Mouse (Mus musculus) lung, postnatal 0 days (tissue): ENCODE measurements around the gene BC004004.

Experiments
- CTCF ChIP-seq: IDR thresholded peaks from 2 replicates; pipeline ENCODE4 v1.5.1; 2016; ENCODE audit warnings: antibody characterized with exemption, mild to moderate bottlenecking
- EP300 ChIP-seq: IDR thresholded peaks from 2 replicates; pipeline ENCODE4 v1.6.1; 2016; ENCODE audit warnings: antibody characterized with exemption, mild to moderate bottlenecking, control low read depth

GRCm38 (mm10) chr17:29304376-29305057 lies 35.9 kb downstream of the BC004004 start:
- TF ChIP-seq CTCF = no peak
- TF ChIP-seq EP300 = no peak
